Mouse (Mus musculus) ES-E14 (cell line): ENCODE results near the gene Selenof. TPM values are rescaled to one million over a fixed set of nuclear protein-coding genes. Genes with fewer than 3 reads are reported as not detected.

Experiments
- DNase-seq: peaks from one replicate; pipeline ENCODE4 v3.0.0-alpha.2; 2013; ENCODE audit warnings: low read depth, low spot score
- H3K27ac ChIP-seq: 2 replicates; pipeline ENCODE4 v1.5.1; 2012; ENCODE audit warnings: low read depth, mild to moderate bottlenecking, low read length, moderate library complexity, mixed read lengths; ENCODE audit not compliant: poor library complexity, insufficient read depth, severe bottlenecking
- H3K36me3 ChIP-seq: 2 replicates; pipeline ENCODE4 v1.6.1; 2012; ENCODE audit warnings: mild to moderate bottlenecking, low read length, moderate library complexity, mixed read lengths; ENCODE audit not compliant: control insufficient read depth, poor library complexity, insufficient read depth, severe bottlenecking
- H3K4me1 ChIP-seq, 2 experiments: fragments of 150-350 bp in 1 of 2; sonication (generic) in 1 of 2; 2 replicates each; pipeline ENCODE4 v1.6.1; 2012; ENCODE audit warnings: low read length in 2 of 2, mild to moderate bottlenecking in 1 of 2, mixed read lengths in 1 of 2; ENCODE audit not compliant: control insufficient read depth in 2 of 2, insufficient read depth in 2 of 2, poor library complexity in 1 of 2
- H3K4me3 ChIP-seq, 2 experiments: fragments of 150-350 bp in 1 of 2; sonication (generic) in 1 of 2; 2 replicates each; pipeline ENCODE4 v1.5.1; 2012; ENCODE audit warnings: low read length in 2 of 2, low read depth in 1 of 2, mild to moderate bottlenecking in 1 of 2, mixed read lengths in 1 of 2; ENCODE audit not compliant: insufficient read depth in 1 of 2, poor library complexity in 1 of 2, severe bottlenecking in 1 of 2
- H3K9ac ChIP-seq: 2 replicates; pipeline ENCODE4 v1.6.1; 2012; ENCODE audit warnings: low read depth, mild to moderate bottlenecking, low read length, mixed read lengths; ENCODE audit not compliant: poor library complexity, insufficient read depth, severe bottlenecking
- H3K9me3 ChIP-seq: fragments of 150-350 bp; sonication (generic); 2 replicates; pipeline ENCODE4 v1.6.1; 2012; ENCODE audit warnings: low read depth, mild to moderate bottlenecking, low read length; ENCODE audit not compliant: control insufficient read depth, insufficient read depth
- CHD2 ChIP-seq: IDR thresholded peaks from 2 replicates; pipeline ENCODE4 v1.6.1; 2014; ENCODE audit warnings: mild to moderate bottlenecking, low read depth, low read length, inconsistent platforms
- HCFC1 ChIP-seq: IDR thresholded peaks from 2 replicates; pipeline ENCODE4 v1.6.1; 2012; ENCODE audit warnings: low read length, inconsistent platforms, borderline replicate concordance; ENCODE audit not compliant: insufficient read depth
- MAFK ChIP-seq: IDR thresholded peaks from 2 replicates; pipeline ENCODE4 v1.6.1; 2014; ENCODE audit warnings: mild to moderate bottlenecking, low read depth, low read length, inconsistent platforms; ENCODE audit not compliant: insufficient read depth
- ZC3H11A ChIP-seq: IDR thresholded peaks from 2 replicates; pipeline ENCODE4 v1.6.1; 2012; ENCODE audit warnings: low read depth, mild to moderate bottlenecking, inconsistent platforms, low read length, borderline replicate concordance
- ZNF384 ChIP-seq: IDR thresholded peaks from 2 replicates; pipeline ENCODE4 v1.6.1; 2012; ENCODE audit warnings: low read depth, low read length, inconsistent platforms
- in situ Hi-C, 2 experiments: fragments of 600-800 bp; cut with MboI; formaldehyde crosslinking; loops; one replicate each; pipeline ENCODE4 v1.15.1; 2025; ENCODE audit warnings: low sequenced_read_pairs in 2 of 2, inconsistent platforms in 1 of 2; ENCODE audit not compliant: unreplicated experiment in 2 of 2
- total RNA-seq: library from RNA; depleted of rRNA; stranded (reverse); fragments of 300-350 nt; gene quantifications from 2 replicates; pipeline ENCODE4 v1.2.3, GENCODE M21; 2012

Selenof gene
- total RNA-seq, 1 experiment, result 513 TPM

GRCm38 (mm10) chr3:144581842-144582241, 11.7 kb downstream of the Selenof start:
- Histone ChIP-seq H3K4me3 (no peak overlapping the region), H3K9me3 (no peaks in the 10 kb centered on the region), H3K9ac (no peak overlapping the region), H3K4me1 (0 out of 4 replicates have a peak, but pooled peaks cover 0 to 1% of the 10 kb centered on the region in 2 experiments), H3K27ac (no peak overlapping the region), H3K36me3 (peaks cover 25% of the 10 kb centered on the region)
- in situ Hi-C loops, result no loop called here
- TF ChIP-seq CHD2 (no peak), MAFK (no peak), HCFC1 (no peak), ZNF384 (no peak), ZC3H11A (no peak)
- no peak for DNase-seq

DNA sequence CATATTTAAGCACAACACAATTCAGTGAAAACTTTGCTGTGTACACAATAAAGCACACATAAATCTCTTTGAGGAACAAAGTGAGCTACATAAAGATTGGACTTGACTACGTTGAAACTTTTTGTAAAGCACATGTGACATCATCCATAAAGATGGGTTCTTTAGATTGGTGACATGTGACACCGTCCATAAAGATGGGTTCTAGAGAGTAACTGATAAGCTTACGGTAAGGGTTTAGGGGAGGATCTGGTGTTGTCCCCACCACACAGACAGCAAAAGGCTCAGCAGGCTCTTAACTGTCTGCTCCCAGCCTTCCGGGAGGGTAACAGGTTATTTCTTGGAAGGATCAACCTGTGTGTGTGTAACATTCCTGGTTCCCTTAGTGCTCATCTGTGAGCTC, 12.2 kb downstream of the Selenof start:
- no peak for TF ChIP-seq ZC3H11A
- TF ChIP-seq HCFC1, result no peak
- TF ChIP-seq ZNF384, result no peak
- no peak for TF ChIP-seq MAFK
- TF ChIP-seq CHD2, result no peak
- Histone ChIP-seq H3K4me1 (0 out of 4 replicates have a peak, but pooled peaks cover 0 to 1% of the 10 kb centered on the region in 2 experiments), H3K9me3 (no peaks in the 10 kb centered on the region), H3K36me3 (peaks cover 28% of the 10 kb centered on the region), H3K9ac (no peak overlapping the region), H3K4me3 (no peak overlapping the region), H3K27ac (no peak overlapping the region)
- no peak for DNase-seq
- in situ Hi-C loops, result no loop called here

DNA sequence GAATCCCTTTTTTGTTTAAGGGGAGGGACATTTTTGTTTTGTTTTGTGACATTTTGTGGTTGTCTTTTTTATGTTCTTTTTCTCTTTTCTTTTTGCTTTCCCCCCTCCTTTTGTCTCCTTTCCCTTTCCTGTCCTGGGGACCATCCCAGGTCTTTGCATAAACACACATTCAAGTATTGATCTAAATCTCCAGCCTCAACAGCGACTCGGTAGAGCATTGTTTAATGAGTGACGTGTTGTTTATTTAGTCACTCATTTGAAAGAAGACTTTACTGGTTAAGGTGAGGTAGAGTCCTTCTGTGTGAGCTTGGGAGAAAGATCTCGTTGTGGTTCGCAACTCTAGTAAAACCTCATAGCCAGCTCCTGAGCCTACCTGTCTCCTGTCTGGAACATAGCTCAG, 13.7 kb downstream of the Selenof start:
- Histone ChIP-seq H3K4me3 (no peak overlapping the region), H3K9ac (no peak overlapping the region), H3K9me3 (no peaks in the 10 kb centered on the region), H3K27ac (no peak overlapping the region), H3K36me3 (peaks cover 25% of the 10 kb centered on the region), H3K4me1 (peaks cover 1 to 4% of the 10 kb centered on the region in 2 experiments; a peak in 1 of 4 replicates)
- DNase-seq, result no peak
- in situ Hi-C loops, result no loop called here
- TF ChIP-seq ZC3H11A, result no peak
- no peak for TF ChIP-seq HCFC1
- TF ChIP-seq ZNF384, result no peak
- TF ChIP-seq MAFK, result no peak
- TF ChIP-seq CHD2, result no peak

- TF ChIP-seq CHD2 (no peak), HCFC1 (no peak), ZNF384 (no peak), ZC3H11A (no peak), MAFK (no peak)
- H3K9me3 ChIP-seq, result no peaks in the 10 kb centered on the region
- H3K4me3 ChIP-seq, result no peak overlapping the region
- in situ Hi-C loops, result no loop called here
- no peak for DNase-seq
- H3K36me3 ChIP-seq, result peaks cover 22% of the 10 kb centered on the region; the same call in 1 of the 2 replicates
- H3K27ac ChIP-seq, result no peak overlapping the region
- H3K9ac ChIP-seq, result no peak overlapping the region
- peaks cover 1 to 4% of the 10 kb centered on the region in 2 experiments; a peak in 1 of 4 replicates for H3K4me1 ChIP-seq
Observed at GRCm38 (mm10) chr3:144584789-144585553, 14.9 kb downstream of the Selenof start.
